Mouse (Mus musculus) induced T-regulatory cell, adult 2 months (primary cell): ENCODE measurements around the gene Ptms.

Experiments used
- DNase-seq: peaks from one replicate; pipeline ENCODE4 v3.0.0-alpha.2; 2012; ENCODE audit warnings: low read depth

Ptms gene

DNA sequence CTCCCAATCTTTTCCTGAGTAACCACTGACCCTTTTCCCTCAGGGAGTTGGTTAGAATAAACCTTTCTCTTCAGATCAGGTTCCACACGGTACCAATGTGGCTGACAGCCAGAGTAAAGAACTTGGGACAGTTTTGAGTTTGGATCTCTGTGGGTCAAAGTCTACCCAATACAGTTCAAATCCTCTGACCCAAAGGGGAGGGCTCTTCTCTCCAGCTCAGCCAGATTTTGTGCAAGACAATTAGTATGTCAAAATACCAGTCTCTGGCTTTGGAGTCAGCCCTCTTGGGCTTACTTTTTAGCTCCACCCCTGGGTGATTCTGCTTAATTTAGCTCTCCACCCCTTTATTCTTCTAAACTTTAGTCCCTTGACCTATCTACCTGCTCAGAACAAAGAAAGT lies 10.3 kb upstream of the Ptms start:
- no peak for DNase-seq

DNA sequence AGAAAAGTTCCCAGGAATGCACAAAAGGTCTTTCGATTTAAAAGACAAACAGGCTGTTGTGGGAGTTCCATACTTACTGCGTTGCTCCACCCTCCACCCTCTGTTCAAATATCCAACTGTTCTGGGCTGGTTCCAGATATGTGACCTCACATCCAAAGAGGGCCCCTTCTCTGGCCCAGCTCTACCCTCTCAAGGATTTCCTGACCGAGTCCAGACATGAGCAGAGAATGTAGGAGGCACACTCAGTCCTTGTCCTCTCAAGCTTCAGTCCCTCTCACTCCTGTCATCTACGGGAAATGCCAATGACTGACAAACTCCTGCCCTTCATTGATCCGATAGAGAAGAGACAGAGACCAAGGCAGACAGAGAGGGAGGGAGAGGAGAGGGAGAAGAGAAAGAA lies 6.0 kb upstream of the Ptms start:
- no peak for DNase-seq

- DNase-seq, result no peak
These were observed 5.4 kb upstream of the Ptms start for GRCm38 (mm10) chr6:124925173-124925793.

- no peak for DNase-seq
These were observed 1.6 kb upstream of the Ptms start for GRCm38 (mm10) chr6:124921539-124921938.

DNA sequence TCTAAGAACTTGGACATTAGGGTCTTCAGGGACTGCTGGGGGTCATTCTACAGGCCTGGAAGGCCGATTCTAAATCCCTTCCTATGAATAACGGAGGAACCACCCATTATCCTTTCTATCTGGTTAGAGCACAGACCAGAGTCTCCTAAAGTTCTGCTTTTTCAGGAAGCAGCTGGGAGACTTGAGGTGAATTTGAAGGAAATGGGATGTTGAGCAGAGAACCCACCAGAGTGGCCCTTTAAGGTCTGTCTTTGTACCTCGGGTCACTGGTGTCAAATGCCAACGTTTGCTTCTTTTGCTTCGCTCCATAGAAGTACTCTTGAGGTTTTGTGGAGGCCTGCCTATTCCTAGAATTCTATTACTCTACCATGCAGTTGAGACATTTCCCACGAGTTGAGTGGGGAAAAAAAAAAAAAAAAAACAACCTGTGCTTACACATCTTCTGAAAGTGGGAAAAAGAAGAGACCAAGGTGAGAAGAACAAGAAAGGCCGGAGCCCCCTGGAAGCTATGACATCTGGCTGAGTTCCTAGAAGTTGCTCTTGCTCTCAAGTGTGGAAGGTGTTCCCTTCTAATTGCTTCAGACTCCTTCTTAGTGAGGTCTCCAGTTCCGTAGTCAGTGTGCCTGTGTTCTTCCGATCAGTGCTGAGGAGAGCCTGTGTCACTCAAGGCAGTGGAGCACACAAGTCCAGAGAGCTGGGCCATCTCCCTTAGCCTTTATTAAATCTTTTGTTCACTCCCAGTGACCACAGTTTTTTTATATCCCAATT lies 599 bp upstream of the Ptms start:
- peak; percentile 28 for DNase-seq

GRCm38 (mm10) chr6:124918890-124919627 lies 844 bp downstream of the Ptms start:
- DNase-seq, result no peak

GRCm38 (mm10) chr6:124918331-124918690 lies 1.6 kb downstream of the Ptms start:
- no peak for DNase-seq

DNA sequence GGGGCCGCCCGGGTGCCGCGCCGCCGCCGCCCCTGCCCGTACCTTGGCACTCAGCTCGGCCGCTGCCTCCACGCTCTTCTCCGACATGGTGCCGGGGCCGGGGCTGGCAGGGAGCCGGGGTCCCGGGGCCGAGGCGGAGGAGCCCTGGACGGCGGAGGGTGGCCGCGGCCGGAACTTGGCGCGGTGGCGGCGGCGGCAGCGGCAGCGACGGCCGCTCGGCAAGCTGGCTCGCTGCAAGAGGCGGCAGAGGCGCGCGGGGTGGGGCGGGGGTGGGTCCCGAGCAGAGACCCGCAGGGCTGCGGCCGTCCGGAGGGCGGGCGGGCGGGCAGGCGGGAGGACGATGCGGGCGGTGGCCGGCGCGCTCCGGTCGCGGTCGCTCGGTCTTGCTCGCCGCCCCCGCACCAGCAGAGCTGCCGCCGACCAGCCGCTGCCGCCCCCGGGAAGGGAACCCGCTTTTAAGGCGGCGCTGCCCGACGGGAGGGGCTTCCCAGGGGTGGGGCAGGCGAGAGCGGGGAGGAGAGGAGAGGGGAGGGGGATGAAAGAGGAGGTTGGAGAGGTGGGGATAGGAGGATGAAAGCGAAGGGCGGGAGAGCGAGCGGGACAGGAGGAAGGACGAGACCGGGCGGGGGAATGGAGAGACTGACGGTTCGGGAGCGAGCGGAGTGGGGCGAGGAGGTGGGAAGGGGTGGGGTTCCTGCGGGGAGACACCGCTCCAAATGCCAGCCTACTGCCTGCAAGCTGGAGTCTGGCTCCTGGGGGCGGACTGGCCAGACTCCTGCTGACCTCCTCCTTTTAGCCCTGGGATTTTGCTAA lies 2.2 kb downstream of the Ptms start:
- DNase-seq, result peak; percentile 78

DNA sequence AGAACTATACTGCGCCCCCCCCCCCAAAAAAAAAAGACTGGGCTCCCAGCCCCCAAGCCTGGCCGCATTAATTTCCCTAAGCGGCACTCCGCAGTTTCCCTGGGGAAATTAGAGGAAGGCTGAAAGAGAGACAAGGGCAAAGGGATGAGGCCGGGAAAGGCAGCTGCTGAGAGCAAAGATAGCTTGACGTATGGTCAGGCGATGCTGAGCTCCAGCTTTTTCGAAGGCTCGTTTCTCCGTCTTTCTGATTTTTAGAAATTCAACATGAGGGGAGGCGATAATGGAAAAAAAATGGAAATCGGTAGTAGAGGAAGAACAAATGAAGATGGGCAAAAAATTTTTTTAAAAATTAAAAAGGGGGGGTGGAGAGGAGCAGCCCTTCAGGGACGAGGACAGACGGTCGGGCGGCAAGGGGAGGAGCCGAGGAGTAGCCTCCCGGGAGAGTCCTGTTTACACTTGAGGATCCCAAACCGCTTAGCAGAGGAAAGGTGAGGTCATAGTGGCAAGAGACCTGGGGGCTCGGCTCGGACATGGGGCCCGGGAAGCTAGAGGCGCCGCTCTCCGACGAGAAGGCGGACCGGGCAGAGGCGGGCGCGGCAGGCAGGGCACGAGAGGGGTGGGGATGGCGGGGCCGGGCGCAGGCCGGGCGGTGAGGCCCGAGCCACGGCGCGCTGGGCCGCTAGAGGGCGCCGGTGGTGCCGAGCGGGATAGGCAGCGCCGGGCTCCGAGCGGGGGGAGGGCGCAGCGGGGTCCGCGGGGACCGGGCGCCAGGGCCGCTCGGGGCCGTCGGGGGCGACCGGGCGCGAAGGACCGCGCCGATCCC lies 3.0 kb downstream of the Ptms start:
- peak; percentile 90 for DNase-seq

DNA sequence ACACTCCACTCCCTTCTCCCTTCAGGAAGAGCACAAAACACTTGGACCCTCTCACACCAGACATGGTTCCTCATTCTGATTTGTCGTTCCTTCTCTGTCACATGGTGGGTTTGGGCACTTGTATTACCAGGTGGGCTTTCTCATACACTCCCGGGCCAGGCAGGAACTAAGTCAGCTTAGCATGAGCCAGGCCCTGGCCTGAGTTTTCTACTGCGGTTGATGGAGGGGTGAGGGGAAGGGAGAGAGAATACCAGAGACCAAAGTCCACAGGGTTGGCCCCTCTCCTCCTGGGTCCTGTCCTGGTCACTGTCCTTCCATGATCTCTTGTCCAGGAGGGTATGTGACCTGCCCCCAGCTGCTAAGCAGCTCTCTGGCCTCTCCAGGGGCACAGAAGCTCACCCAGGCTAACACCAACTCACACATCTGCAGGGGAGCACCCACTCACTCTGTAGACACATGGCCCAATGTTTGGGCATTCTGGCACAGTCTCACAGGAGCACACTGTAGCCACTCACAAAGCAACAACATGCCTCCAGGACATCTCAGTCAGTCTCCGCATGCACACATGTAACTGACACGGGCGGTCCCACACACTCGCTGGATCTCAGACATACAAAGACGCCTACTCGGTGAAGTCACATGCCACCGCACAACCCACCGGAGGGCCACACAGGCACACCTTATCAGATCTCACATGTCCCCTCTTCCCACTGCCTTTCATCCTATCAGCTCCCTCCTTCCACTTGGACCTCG lies 3.8 kb downstream of the Ptms start:
- DNase-seq, result peak; percentile 58

DNA sequence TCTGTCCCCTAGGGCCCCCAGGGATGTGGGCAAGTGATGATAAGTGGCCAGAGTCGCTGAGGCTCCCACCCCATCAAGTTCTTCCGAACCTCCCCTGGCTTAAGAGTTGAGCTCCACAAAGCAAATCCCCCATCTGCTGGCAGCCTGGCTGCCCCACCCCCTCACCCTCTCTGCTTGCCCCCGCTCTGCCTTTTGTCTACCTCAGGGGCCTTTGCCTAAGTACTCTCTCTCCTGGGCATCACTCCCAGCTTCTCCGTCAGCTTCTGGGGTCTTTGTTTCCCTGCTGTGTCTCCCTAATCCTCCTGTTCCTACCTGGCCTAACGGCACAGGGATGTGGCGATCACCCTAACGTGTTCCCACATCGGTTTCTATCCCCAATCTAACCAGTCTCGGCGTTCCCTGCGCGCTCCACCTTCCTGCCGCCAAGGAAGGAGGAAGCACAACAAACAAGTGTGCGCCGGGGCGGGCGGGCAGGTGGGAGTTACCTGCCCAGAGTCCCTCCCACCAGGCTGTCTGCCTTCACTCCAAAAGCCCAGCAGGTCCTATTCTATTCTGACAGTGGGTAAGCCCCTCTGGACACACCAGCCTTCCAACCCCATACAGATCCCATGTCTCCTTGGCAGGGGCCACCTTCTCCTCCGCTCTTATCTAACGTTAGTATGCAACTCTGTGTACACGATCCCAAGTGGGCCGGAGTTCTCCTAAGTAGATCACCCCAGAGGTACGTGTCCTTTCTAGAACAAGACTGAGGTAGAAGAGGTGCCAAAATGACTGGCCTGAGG lies 4.6 kb downstream of the Ptms start:
- no peak for DNase-seq

DNA sequence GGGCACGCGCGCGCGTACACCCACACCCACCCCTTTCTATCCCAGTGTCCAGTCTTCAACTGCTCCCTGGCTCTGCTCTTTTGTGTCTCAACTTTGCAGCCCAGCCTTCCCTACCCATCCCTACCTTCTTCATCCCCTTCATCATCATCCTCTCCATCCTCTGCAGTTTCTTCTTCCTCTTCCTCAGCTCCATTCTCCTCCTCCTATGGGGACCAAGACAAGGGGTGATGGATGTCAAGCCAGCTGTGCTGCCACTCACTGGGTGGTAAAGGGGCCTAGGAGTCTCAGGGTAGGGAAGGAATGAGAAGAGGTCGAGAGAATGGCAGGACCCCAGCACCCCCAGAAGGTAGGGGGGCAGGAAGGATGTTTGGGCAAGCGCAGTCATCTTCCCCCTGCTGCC lies 5.4 kb downstream of the Ptms start:
- DNase-seq, result no peak

- DNase-seq, result no peak
These were observed 6.1 kb downstream of the Ptms start for GRCm38 (mm10) chr6:124913721-124914285.

- peak; percentile 44 for DNase-seq
These were observed 6.7 kb downstream of the Ptms start for GRCm38 (mm10) chr6:124913214-124913613.

DNA sequence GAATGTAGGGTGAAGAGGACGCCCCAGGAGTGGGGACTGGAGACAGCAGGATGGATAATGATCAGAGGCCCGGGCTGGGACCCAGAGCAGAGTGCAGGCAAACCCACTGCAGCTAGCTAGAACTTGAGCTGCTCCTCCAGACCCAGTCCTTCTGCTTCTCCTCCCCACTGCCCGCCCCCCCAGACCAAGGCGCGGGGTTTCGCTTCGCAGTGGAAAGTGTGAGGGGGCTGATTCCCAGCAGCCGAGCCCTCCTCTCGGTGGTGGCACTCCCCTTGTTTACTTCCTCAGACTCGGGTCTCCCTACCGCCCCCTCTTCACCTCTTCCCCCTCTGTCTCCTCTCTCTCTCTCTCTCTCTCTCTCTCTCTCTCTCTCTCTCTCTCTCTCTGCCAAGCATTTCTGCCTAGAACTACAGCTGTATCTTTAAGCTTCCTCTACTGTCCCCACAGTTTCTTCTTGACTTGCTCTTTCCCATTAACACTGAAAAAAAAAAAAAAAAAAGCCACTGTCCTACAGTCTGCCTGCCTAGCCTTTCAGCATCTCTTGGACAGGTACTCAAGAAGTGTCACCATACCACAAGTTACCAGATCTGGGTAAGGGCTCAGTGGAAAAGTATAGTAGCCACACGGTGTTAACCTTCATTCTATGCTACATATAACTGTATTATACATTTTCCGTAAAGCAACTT lies 8.2 kb downstream of the Ptms start, which contains the start of gene Lag3:
TSS of gene Lag3 (minus strand) at position 173 of the 686 bp plus-strand sequence.
- DNase-seq, result peak; percentile 73

DNA sequence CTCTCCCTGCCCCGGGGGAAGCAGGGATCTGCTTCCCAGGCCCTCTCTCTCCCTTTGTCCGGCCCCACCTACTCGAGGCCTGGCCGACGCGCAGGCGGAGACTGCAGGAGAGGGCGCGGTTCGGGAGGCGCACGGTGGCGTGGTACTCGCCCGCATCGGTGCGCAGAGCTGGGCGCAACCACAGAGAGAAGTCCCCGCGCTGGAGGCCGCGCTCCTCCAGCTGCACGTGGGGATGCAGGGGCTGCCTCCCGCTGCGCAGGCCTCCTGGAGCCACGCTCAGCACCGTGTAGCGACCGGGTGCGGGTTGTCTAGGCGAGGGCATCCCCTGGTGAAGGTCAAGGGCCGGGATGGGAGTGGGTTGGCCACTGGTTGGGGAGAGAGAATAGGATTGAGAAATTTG lies 9.9 kb downstream of the Ptms start:
- peak; percentile 57 for DNase-seq

GRCm38 (mm10) chr6:124907767-124908166 lies 12.1 kb downstream of the Ptms start:
- DNase-seq, result peak; percentile 86

- no peak for DNase-seq
These were observed 14.7 kb downstream of the Ptms start for GRCm38 (mm10) chr6:124904991-124905860.
